Mouse (Mus musculus) layer of hippocampus, adult 9-11 months (tissue): ENCODE measurements around the gene Nuak1.

Experiments used
- DNase-seq: peaks from one replicate; pipeline ENCODE4 v3.0.0; 2022

Gene Nuak1

DNA sequence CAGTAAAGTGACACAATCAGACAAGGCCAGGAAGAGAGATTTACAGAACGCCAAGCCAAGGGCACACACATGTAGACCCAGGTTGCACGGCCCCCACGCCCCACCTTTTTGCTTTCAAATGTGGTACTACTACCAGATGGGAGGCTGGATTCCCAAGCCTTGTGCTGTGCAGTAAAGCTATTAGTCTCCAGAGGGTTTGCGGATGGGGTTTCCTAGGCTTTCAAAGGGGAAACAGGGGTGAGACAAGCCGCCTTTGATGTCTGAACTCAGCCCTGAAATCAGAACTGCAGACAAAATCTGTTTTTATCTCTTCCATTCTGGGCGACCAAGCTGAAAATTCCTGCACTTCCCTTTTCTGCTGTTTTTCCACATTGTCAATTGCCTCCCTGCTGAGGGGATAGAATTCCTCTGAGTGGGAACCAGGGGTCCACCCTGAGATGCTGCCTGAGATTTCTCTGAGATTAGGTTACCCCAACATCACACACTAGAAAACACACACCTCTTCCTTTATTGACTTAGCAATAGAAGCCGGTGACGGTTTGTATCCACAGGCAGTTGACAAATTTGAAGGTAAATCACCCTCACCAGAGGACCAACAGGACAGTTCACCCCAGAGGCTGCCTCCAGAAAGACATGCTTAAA, 35.1 kb downstream of the Nuak1 start:
- DNase-seq: no peak

DNA sequence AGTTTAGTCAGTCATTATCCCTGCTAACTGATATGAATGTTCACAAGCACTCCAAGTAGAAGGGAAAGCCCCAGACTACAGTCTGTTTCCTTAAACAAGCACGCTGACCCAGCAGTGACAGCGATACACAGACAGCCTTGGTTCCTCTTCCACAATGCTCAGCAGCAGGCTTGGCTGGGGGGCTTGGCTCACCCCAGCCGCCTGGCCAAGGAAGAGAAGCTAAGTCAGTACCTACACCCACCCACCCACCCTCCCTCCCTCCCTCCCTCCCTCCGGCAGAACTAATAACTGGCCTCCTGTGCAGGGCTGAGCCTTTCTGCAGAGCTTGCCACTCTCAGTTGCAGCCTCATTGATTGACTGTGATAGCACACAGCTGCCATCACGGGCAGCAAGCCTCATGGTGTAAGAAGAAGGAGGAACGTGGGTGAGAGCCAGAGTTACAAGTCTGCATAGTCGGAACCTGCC, 38.5 kb downstream of the Nuak1 start:
- peak; percentile 85 for DNase-seq

DNA sequence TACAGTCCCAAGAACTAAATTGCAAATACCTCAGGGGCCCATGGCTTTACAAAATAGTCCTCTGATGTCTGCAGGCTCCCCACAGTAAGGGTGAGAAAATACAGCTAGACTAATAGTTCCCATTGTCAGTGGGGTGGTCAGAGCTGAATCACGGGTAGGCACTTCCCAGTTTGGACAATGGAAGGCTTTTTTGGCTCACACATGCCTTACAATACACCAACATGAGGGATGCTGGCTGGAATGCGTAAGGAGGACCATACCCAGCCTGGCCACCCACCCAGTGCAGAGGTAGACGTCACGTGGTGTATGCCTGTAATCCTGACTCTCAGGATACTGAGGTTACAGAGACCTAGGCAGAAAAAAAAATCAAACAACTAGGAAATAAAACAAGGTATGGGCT, 39.2 kb downstream of the Nuak1 start:
- DNase-seq: no peak

DNA sequence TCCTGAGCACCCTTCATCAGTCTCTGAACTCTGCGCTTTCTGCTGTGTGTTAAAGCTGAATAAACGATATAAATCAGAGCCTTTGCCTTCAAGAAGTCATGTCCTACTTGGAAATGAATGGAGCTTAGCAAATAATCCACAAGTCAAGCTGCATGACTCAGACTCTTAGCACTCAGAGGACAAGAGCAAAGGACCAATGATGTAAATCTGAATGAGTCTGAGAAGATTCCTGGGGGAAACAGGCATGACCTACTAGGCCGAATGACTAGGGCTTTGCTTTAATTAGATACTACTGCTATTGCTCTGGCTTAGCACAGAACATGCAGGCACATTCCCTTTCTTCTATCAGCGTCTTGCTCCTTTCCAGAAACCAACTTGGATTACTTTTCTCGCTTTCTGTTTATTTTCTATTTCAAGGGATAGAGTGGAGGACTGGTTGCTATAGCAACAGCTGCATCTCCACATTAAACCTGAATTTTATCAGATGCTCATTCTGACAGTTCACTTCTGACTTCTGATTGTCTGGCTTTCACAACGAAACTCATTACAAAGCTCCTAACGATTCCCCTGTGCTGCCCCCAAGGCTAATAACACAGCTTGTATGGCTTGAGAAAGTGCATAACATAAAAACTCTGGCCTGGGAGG, 40.2 kb downstream of the Nuak1 start:
- DNase-seq: no peak

- DNase-seq: no peak
Observed at GRCm38 (mm10) chr10:84397276-84397675, 43.1 kb downstream of the Nuak1 start.

DNA sequence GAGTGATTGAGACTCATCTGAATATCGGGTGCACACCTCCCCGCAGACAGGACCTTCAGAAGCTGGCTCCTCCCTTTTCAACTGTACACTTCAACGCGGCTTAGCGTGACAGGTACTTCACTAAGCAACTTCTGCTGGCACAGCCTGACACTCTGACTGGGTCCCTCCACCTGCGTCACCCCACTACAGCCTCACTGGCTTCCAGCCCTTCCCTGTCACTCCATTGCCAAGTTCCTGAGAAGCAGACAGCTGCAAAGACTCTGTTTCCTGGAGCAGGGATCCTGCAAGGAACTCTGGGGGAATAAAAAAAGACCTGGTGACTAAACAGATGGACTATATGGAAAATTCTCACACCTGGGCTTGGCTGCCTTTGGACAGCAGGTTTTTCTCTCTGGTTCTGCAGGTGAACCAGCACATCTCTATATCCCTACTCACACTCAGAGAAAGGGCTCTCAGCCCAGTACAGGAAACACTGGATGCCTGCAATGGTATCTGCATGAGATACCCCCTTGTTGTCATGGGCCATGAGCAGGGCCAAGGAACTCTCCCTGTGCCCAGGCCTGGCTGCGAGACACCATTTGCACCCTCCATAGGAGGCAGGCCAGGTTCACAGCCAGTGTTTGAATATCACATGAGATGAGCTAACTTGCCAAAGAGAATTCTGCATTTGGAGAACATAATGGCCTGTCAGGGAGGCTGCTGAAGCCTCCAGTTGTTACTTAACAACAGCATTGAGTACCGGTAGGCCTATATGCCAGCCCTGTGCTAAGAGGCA, 44.3 kb downstream of the Nuak1 start:
- no peak for DNase-seq

DNA sequence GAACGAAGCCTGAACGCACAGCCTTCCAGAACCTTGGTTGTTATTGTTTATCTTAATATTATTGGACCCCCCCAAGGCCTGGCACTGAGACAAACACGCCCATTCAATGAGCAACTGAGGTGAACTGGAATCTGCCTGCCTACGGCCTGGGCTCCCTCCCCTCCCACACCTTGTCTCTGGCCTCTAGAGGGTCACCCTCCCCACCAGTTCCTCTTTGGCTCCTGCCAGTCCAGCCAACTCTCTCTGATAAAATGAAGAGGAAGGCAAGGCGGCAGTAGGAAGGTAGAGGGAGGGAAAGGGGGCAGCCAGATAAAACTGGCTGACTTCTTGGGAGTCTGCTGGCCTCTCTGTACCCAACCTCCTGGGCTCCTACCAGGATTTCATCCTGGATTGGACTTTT, 45.1 kb downstream of the Nuak1 start:
- no peak for DNase-seq

- DNase-seq: peak; percentile 74
Observed at GRCm38 (mm10) chr10:84393881-84394280, 46.5 kb downstream of the Nuak1 start.

GRCm38 (mm10) chr10:84393405-84393804, 47.0 kb downstream of the Nuak1 start:
- DNase-seq: no peak

DNA sequence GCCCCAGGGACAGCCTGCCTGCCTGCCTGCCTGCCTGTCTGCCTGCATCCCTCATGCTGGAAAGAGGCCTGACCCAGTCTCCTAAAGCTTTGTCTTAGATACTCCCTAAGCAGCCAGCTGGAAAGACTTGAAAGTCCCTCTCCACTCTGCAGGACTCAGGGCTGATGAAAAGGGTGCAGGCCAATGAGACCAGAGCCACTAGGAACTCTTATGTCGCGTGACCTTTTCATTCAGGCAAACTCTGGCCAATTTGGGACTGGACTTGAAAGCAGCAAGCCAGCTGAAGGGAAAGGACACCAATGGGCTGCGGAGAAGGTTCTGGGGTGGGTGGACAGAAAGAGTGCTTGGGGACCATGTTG, 47.7 kb downstream of the Nuak1 start:
- no peak for DNase-seq

- no peak for DNase-seq
Observed at GRCm38 (mm10) chr10:84392027-84392722, 48.2 kb downstream of the Nuak1 start.

DNA sequence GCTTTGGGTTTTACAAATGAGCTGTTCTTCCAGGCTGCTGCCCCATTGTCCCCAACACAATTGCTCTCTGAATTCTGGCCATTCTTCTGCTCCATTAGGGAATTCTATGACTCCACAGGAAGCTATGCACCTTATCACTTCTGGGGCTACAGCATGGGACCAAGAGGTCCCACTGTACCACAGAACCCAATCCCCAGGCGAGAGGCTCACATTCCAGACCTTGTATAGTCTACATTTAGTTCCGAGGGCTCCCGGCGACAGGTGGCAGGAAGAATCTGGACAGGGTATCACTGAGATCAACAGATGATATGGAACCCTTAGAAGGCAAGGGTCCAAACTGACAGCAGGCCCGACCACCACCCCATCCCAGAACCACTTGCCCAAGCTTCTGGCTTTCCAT, 50.7 kb downstream of the Nuak1 start:
- no peak for DNase-seq

DNA sequence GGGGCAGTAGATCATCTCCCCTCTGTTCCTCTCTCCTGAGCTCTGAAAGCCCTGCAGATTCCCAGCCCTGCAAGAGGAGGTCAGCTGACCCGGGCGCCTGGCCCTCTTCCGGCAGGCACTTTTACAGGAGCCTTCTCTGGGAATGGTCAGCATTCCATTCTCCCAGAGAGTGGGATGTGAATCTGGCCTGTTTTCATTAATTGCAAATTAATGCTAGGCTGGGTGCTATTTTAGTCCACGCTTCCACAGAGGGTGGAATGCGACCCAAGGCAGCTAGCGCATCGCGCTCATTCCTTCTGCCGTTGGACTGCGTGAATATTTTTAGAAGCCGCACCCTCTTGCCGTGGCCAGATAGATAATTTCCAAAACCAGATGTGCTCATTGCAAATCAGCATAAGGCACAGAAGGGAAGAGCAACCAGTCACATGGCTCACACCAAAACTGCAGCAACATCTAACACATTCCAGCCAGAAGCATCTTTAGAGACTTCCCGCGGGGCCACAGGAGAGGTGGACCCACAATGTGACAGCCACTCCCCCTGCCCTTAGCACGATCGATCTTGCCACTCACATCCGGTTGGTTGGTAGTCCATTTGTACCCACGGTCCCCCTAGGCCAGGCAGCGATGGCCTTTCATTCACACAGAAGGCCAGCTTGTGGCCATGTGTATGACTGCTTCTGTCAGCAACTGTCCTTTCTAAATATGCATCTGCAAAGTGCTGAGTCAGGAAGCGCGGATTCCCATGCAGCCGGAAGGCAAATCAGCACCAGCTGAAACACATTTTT, 51.8 kb downstream of the Nuak1 start:
- DNase-seq: no peak

DNA sequence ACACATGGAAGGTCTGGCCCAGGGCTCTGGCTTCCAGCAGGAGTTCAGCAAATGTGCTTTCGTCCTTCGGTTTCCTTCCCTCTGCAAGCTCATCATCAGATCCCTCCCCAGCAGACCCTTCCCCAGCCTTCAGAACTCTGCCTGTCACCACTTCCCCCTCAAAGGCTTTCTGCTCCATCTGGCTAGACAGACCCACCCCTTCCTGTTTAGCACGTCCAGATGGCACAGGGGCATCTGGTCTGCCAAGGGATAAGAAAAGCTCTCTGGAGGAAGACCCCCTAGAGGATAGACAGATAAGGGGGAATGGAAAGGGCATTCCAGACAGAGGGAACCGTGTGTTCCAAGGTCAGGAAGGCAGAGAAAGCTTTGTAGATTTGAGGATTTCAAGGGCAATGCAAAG, 53.1 kb downstream of the Nuak1 start:
- peak; percentile 70 for DNase-seq

GRCm38 (mm10) chr10:84386625-84387242, 53.7 kb downstream of the Nuak1 start:
- no peak for DNase-seq

GRCm38 (mm10) chr10:84386214-84386613, 54.2 kb downstream of the Nuak1 start:
- DNase-seq: no peak

DNA sequence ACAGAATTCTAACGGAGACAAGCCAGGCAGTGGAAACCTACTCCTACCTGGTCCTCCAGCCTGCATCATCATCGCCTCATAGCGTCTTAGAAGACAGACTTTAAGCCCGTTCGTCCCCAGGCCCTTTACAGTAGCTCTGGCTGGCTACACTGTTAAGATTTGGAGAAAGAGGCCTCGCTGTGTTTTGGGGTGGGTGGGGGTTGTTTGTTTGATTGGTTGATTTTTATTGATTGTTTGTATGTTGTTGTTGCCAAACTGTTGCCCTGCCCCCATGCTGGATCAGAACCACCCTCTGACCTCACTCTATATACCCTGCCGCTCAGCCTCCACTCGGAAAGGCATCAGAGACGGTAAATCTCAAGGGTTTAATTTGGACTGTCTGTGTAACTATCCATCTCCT, 55.6 kb downstream of the Nuak1 start:
- no peak for DNase-seq

GRCm38 (mm10) chr10:84382900-84383883, 57.2 kb downstream of the Nuak1 start:
- no peak for DNase-seq

DNA sequence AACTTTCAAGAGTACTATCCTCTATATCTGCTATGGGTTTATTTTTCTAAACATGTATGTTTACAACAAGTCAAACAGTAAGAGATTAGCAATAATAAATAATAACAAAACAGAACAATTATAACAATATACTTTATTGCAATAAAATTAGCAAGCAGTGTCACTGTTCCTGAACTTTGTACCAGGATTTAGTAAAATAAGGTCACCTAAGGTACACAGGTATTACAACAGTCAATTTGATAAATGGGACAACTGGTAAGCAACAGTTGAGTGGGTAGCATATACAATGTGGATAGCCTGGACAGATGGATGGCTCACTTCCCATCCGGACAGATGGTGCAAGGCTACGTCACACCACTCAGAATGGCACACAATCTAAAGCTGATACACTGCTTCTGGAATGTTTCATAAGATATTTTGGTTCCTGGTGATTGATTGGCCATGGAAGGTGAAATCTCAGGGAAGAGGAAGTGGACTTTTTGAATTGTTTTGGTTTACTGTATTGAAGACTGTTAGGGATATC, 59.1 kb downstream of the Nuak1 start:
- DNase-seq: peak; percentile 73

DNA sequence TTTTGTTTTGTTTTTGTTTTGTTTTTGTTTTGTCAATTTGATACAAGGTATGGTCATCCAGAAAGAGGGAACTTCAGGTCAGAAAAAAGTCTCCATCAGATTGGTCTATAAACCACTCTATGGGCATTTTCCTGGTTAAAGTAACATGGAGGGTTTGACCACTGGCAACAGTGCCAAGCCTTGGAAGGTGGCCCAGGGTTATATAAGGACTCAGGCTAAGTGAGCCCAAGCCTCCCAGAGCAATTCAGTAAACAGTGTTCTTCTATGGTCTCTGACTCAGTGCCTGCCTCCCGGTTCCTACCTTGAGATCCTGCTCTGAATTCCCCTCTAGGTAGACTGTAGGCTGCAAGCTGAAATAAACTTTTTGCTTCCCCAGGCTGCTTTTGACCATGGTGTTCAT, 61.0 kb downstream of the Nuak1 start:
- no peak for DNase-seq

- no peak for DNase-seq
Observed at GRCm38 (mm10) chr10:84377956-84378355, 62.4 kb downstream of the Nuak1 start.
